Mouse (Mus musculus) thymus, postnatal 36 days (tissue): ENCODE data around the gene Runx1.

Experiments used
- DNase-seq, 2 experiments: peaks; one replicate each; pipeline ENCODE4 v3.0.0; 2022; ENCODE audit warnings: mixed read lengths in 2 of 2

Gene Runx1

DNA sequence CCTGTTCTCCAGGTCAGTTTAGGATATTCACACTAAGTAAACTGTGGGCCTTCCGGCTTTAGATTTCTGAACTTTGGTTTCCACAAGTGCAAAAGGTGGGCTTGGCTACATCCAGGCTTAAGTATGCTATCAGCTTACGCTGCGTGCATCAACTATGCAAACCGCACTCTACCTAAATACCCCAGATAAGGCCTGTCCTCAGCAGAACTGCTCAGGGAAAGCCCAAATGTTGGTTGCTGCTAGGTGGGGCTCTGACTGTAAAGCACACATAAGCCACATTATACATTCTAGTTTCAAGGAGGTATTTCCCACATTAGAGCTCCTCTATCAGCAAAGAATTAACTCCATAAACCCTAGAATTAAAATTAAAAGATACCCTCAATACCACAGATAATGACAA lies 33.0 kb downstream of the Runx1 start:
- no peak for DNase-seq

DNA sequence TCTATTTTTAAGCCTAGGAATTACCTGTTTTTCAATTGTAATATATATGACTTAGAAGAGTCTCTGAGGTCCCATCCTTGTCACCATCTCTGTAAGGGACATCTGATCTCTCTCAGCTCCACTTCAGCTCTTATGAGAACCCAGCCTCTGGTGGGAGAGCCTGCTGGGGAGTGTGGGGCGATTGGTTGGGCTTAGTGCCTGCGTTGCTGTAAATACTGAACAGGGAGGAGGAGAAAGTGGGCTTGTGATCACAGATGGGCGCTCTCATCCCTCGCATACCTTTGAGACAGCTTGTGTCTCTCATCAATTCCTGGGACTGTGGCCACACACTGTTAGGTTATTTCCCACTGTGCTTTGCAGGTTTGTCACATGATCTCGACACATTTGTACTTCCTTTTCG lies 35.3 kb downstream of the Runx1 start:
- no peak for DNase-seq

DNA sequence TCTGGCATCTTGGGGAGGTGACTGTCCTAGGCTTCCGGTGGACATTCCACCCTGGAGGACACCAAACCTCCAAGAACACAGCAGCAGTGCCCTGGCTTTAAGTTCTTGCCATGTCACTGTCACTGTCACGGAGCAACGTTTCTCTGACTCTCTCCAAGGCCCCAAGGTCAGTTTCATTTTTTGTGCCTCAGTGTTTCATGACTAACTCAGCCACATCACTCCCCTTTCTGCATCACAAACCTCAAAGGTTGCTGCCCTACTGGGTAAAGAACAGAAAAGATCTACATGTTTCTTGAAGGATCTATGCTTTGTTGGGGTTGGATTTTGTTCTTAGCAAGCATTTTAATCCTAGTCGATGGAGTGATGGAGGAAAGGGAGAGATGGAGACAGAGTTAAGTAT lies 36.1 kb downstream of the Runx1 start:
- DNase-seq, result no peak

DNA sequence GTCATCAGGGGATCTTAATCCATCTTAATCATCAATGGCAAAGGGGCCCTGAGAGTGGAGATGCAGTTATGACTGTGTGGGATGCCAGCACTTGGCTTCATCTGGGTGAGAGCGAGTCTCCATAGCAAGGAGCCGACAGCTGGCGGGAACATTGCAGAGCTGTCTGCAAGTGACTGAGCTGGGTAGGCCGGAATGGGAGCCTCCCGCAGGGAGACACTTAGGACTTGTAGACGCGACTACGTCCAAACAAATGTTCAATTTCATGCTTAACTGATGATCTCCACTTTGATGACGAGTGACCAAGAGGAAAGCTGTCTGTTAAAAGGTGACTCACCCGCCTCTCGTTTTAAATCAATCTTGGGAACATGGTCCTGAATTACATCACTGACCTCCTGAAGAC lies 37.5 kb downstream of the Runx1 start:
- no peak for DNase-seq

DNA sequence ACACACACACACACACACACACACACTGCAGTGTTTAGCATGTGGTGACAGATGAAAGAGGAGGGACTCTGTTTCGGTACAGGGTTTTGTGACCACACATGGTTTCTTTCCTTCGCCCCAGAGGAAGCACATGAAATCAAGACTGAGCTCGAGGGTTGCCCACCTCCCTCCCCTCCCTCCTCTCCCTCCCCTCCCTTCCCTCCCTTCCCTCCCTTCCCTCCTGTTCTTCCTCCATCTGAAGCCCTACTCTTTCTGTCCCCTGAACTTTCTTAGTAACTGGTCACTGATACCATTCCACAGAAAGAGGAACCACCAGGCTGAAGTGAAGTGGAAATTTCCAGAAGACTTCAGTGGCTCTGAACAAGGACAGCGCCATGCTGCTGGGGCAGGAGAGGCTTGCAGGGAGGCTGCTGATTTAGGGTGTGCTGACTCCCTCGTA lies 39.0 kb downstream of the Runx1 start:
- DNase-seq, result no peak

DNA sequence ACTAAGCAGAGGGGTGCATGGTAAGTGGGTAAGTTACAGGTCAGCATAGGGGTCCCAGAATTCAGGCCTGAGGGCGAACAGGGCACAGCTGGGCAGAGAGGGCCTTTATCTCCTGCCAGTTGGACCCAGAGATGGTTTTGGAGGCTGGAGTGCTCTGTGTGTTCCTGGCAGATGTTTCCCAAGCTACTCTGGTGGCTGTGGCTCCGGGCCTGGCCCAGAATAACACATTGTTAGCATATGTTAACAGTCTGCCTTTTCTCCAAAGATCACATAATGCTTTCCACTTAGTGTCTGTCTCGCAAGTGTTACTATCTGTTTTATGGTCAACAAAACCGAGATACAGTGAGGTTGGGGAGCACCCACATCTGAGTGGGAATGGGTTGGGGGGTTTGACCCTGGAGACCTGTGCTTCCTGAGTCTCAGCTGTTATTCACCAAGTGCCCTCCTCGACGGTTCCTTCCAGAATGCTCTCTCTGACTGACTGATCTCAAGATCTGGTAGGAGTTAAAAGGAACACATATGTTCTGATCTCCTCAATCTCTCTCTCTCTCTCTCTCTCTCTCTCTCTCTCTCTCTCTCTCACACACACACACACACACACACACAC lies 39.6 kb downstream of the Runx1 start:
- DNase-seq, result no peak

DNA sequence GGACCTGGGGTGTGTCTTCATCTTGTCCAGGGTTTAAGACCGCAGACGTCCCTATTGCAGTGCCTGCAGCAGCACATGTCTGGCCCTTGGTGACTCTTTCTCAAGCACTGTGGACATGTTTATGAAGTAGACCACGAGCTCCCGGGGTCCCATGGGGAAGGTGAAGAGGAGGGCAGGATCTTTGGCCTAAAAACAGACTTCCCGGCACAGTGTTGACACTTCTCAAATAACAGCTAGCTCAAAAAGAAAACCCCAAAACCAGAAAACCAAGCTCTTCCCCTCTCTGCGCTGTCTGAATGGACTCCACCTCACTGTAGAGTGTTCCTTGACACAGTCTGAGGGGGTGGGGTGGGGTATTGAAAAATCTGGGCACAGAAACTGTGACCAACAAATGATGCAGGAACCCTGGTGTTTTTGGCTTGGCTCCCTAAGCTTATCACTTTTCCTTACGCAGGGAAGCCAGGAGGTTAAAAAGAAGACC lies 42.3 kb downstream of the Runx1 start:
- no peak for DNase-seq

DNA sequence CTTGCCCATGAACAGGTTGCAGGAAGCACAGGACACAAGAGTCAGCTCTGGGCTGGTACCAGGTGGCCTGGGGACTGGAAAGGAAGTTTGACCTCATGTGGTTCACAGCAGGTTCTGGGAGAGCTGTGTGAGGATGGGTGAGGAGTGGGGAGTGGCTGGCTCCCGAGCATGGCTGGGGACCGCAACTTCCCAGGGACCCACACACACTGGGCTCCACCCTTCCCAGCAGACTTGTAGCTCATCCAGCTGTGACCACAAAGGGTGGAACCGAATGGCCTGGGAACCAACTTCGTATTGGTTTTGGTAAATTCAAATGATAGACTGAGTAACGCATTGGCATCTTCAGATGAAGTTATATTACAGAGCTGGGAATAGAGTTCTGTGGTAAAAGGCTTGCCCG lies 43.5 kb downstream of the Runx1 start:
- DNase-seq, result no peak

DNA sequence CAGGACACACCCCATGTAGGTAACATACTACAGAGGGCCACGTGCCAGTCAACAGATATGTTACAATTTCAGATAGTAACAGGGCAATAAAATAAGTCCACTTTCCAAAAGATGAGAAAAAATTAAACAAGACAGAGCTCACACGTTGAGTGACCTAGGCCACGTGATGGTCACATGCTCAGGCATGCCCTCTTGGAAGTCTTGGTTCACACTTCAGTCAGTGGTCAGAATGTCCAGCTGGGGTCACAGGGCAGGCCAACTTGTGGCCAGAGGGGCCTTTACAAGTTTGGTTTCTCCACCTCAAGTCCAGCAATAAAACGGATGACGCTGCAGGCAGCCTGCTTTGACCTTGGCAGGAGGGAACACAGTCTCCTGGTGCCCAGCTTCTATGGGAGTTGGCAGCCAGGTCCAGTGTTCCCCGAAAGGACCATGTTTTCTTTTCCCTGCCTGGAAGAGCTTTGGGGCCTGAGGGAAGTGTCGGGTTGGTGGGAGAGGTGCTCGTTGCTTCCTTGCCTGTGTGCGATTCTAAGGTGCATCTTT lies 46.0 kb downstream of the Runx1 start:
- no peak for DNase-seq

DNA sequence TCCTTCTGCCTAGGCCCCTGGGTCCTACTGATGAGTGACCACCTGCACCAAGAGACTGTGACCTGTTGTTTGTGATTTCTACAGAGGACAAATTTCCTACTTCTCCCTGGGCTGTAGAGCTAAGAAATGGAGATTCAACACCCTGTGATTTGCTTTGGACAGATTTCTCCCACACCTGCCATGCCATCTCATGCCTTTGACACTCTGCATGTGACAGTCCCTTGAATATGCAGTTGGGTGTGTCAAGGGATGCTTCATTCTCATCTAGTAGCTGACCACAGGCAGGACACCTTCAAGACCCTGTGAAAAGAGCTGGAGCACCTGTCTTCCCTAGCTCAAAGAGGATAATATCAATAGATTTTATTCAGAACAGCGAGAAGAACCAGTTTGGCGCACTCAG lies 46.8 kb downstream of the Runx1 start:
- no peak for DNase-seq

DNA sequence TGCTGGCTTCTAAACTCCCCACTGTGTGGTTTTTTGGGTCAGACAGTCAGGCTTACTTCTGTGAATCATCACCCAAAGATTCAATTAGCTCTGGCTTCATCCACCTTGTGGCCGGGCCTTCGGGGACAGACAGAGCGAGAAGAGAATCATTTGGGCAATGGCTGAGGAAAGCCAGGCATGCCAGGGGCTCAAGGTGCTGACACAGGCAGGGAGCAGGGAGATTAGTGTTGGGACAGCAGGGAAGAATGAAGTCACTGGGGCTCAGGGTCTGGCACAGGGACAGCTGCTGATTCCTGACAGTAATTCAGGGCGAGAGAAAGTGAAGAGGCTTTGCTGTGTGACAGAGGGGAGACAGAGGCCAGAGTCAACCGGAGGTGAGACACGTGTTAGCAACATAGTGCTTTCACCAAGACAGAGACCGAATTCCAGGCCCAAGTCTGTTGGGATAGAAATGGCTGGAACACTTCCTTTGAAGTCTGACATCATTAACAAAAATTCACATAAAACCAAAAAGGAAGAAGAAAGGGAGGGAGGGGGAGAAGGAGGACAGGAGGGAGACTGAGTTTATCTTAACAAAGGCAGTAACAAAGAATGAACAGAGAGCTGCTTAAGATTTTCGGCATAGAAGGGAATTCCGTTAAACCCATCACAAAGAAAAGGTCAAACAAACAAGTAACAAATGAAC lies 47.7 kb downstream of the Runx1 start:
- no peak for DNase-seq

DNA sequence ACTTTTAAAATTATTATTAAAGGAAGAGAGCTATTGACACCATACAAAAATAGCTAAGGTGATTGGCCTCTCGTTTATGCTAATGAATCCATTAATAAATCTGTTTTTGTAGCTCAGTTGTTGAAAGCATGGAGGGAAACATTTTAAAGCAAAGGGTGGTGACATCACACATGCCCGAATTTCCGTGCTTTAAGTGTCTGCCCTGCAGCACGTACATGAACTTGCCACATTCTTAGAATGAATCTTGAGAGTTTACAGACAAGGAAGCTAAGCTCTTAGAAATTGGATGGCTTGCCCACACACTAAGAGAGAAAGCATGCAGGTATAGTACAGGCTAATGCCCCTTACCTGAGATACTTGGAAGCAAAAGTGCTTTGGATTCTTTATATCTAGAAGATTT lies 58.1 kb downstream of the Runx1 start:
- DNase-seq, result no peak

DNA sequence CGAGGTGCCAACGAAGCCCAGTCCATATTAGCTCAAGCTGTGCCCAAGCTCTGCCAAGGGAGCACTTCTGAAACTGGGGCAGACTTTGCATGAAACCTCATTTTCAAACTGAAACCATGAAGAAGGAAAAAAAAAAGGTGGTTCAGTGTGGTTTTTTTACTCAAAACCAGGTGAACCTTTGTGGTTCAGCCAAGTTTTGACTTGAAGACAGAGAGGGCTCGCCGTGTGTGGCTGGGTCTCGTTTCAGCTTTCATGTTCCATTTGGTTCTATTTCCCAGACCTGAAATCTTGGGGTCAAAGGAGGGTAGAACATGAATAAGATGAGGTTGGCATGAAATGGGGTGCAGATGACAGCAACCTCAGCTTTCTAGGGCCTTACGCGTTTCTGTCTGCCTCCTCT lies 58.5 kb downstream of the Runx1 start:
- peak; percentile 52 to 64 for DNase-seq

DNA sequence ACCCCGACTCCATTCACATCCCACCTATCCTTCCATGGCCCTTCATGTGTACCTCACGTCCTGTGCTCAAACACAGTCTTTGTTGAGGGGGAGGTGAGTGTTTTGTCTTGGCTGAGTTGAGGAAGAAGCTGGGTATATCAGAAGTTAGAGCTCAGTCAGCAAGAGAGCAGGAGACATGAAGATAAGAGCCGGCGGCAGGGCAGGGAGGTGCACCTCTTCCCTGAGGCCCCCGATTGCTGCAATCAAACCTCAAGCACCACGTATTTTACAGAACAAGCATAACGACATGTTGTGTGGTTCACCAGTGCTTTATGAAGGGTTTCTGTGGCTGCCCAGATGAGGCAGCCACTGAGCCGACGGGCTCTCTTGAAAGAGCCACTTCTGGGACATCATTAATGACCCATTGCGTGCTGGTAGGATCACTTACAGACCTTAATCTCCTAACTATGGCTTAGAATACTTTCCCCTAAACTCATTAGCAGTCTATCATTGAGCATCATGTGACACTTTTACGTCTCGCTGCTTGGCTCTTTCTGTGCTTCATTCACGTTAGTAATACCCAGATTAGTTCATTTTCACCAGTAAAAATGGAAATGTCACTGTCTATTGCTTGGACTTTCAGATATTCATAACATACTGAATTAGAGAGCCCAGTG lies 61.1 kb downstream of the Runx1 start:
- DNase-seq, result peak; percentile 33 to 53

DNA sequence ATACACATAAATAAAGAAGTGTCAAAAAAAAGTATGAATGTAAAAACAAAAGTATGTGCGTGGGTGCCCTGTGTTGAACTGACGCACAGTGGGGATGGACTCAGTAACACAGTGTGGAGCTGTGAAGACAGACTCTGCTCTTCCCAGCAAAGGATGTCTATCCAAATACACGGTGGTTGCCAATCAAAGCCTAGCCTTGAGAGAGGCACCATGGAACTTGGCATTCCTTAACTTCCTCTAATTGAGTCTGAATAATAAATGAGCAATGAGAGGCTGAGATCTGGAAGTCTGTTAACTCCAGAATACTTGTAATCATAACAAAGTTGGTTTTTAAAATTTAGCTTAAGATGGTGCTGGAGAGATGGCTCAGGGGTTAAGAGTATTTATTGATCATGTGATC lies 62.3 kb downstream of the Runx1 start:
- DNase-seq, result no peak

DNA sequence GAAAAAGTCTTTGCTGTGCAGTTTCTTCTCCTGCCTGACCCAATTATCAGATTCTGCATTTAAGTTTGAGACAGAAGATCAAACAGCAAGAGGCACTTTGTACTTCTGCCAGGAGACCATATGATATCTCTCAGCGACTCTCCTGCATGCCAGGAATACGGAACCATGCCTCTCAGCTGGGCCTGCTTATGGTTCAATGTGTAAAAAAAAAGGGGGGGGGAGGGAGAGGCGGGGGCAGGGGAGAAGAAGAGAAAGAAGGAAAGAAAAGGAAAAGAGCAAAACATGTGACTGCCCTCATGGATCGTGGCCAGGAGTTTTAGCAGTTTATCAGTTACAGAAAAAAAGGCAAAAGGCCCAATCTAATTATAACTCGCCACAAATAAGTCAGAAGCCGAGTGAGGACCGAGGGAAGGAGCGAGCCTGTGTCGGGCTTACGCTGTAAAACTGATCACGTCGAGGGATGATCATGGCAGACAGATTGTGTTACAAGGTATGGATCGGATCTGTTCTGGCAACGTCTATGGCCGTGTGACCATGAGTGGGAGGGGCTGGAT lies 63.9 kb downstream of the Runx1 start:
- peak in 1 of 2 experiments; percentile 52 for DNase-seq

DNA sequence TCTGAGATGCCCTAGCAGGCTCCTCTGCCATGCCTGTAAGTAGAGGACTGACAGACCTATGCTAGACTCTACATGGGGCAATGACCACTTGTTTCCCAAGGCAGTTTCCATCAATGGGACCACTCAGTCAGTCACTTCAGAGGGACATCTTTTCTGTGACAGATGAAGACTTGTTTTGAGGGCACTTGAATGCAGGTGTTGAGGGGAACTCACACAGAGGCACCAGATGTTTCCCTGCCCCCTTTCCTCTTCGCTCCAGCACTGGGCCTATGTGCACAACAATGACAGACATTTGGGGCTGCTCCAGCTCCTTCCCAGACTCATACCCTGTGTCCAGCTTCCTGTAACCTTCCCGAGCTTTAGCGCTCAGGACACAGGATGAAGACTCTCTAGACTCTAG lies 65.9 kb downstream of the Runx1 start:
- peak; percentile 63 to 80 for DNase-seq

DNA sequence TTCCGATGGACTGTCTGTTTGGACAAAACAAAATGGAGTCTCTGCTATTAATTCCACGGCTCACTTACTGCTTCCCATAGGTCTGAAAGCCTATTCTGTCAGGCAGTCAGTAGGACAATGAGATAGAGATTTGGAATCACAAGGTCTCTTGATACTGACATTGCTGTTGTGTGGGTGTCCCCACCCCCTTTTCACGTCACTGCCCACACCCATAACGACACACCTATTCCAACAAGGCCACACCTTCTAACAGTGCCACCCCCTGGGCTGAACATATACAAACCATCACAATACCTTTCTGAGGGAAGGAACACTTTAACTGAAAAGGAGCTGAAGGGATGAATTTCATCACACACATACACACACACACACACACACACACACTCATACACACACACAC lies 68.4 kb downstream of the Runx1 start:
- peak; percentile 26 to 52 for DNase-seq

DNA sequence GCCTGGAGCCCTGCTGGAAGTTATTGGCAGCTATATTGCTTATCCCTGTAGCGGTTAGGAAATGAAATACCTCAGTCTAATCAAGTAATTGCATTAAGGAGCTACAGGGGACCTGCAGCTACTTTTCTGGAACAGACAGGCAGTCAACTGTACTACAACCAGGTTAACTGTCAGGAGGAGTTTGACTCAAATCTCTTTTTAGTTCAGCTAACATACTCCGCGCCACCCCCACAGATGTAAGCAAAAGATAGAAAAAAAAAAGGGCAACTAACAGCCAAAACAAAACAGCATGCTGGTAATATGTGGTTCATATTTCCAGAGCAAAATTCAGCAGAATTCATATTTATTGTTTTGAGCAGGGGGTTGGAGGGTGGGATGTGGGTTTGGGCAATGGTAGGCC lies 72.0 kb downstream of the Runx1 start:
- peak; percentile 41 to 55 for DNase-seq

DNA sequence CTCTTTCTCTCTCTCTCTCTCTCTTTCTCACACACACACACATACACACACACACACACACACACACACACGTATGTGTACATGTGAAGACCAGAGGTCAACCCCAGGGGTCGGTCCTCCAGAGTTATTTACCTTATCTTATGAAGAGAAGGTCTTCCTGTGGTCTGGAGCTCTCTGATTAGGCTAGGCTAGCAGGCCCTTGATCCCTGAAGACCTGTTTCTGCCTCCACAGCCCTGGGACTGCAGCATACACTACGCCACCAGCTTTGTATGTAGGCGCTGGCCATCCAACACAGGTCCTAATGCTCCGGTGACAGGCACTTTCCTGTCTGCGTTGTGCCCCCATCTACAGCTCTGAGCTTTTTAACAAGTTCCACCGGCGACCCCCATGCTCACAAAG lies 72.8 kb downstream of the Runx1 start:
- no peak for DNase-seq

DNA sequence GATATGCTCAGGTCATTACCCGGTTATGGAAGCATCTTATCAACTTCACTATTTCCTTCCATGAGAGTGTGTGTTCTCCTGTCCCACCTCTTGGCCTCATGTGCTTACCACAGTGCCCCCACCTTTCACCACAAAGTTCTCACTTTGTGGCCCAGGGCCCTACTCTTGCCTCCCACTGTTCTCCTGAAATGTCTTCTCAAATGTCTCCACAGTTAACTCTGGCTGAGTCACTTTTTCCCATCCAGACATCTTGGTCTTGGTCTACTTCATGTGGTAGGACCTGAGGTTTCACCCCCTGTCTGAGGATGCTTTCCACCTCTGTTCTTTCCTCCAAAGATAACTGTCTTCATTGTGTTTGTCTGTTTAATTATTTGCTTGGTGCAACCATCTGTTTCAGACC lies 77.7 kb downstream of the Runx1 start:
- DNase-seq, result no peak

DNA sequence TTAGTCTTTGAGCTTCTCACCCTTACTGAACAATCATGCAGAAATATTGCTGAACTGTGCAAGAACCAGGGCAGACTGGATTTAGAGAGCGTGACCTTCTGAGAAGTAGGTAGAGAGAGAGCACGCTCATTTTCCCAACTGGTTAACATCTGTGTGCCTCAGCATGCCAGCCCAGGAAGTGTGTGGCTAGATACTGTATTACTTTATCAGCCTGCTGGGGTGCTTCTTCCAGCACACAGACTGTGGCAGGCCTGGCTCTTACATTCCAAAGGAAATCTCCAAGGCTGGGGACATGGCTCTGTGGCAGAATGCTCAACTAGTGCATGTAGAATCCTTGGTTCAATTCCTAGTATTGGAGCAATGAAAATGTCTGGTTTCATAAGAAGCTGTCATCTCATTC lies 78.9 kb downstream of the Runx1 start:
- DNase-seq, result peak; percentile 34 to 46

DNA sequence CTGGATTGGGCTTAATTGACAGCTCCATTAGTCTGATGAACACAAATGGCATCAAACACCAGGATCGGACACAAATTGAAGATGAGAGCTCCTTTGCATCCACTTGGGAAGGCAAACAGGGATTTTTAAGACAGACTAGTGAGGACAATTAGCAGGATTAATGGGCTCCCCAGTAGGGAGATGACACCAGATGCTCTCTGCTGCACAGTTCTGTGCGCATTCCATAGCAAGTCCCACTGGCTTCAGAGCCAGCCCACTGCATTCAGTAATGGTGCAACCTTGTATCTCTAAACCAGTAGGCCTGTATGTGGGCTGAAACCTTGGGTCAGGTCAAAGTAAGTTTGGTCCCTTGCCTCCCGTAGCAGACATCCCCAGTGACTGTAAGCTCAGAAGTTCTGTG lies 80.7 kb downstream of the Runx1 start:
- no peak for DNase-seq
